Mouse (Mus musculus): Measurements from ENCODE around the gene Heatr6.
A peak's percentile ranks its signal among the peaks of the same experiment; 100 is the strongest.

The Heatr6 gene

DNA sequence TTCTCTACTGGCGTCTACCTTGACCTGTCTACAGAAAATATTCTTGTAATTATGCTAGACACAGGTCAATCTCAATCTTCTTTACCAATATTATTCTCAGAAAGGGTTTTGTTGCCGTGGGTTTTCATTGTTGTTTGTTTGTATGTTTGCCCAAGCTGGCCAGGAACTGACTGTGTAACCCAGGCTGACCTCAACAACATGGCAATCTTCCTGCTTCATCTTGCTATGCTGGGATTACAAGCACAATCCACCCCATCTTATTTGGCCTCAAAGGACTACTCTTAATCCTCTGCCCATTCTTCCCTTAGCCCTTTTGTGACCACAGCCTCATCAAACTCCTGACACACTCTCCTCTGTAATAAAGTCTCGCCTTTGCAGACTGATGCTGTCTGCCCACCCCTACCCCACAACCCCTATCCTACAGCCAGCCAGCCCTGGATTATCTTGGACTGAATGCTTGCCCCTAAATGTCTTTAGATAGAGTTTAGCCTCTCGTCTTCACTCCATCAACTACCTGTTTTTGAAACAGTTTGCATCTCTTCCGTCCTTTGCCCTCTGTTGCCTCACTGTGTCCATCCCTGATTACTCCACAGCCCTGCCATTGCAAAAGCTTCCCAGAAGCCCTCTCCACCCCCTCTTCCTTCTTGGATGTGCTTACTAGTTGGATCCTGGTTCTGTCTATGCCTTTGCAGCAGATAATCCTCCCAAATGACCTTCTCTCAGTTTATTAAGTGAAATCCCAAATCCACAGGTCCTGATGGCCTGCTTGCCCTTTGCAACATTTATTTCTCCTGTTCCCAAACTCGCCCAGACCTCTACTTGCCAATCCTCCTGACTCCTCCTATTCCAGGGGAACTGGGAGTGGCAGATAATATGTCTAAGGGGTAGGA is 5.9 kb upstream of the Heatr6 start:
- DNase-seq (ENCODE audit: low read depth): no peak

DNA sequence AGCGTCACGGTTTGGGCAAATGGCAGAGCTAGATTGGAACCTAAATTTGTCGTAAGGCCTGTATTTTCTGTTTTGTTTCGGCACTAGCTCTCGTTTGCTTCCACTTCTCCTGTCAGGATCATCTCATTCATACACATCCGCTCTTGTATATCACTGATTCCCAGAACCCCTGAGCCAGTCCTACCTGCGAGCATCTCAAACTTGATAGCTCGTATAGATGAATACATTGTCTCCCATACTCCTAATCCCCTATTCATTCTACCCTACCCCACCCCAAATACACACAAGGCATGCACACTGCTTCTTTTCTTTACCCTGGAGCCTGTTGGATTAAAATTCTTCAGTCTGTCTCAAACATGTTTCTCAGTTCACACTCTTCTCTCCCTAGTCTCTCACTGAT is 731 bp downstream of the Heatr6 start:
- no peak for DNase-seq (ENCODE audit: low read depth)

- DNase-seq (ENCODE audit: low read depth): no peak
Measured at GRCm38 (mm10) chr11:83767306-83767705, 13.8 kb downstream of the Heatr6 start.

DNA sequence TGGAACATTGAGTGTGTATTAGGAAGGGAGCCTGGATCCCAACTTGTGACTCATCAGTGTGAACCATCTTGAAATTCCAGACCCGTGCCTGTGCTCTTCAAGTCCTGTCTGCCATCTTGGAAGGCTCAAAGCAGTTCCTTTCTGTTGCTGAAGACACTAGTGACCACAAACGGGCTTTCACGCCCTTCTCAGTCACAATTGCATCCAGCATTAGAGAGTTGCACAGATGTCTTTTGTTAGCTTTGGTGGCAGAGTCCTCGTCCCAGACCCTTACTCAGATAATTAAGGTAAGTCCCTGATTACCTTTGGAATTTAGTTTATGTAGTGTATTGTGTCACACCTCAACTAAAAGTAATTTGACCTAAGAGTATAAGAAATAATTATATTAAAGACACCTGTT is 15.5 kb downstream of the Heatr6 start:
- no peak for DNase-seq (ENCODE audit: low read depth)

DNA sequence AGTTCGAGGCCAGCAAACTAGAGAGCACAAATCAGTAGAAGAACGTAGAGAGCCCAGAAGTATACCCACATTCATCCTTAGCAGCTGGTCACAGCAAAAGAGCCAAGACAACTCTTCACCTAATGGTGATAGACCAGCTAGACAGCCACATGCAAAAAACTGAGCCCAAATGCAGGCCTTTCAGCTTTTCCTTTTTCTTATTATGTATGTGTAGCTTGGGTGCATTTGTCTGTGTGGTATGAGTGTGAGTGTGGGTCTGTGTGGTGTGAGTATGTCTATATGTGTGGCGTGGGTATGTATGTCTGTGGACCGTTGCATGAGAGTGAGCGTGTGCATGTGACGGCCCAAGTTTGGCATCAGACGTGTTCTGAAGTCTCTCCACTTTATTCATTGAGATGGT is 17.5 kb downstream of the Heatr6 start:
- DNase-seq (ENCODE audit: low read depth): no peak

GRCm38 (mm10) chr11:83772341-83772740 is 18.8 kb downstream of the Heatr6 start:
- no peak for DNase-seq (ENCODE audit: low read depth)

- no peak for DNase-seq (ENCODE audit: low read depth)
Measured at GRCm38 (mm10) chr11:83773691-83774090, 20.2 kb downstream of the Heatr6 start.

GRCm38 (mm10) chr11:83774324-83774723 is 20.8 kb downstream of the Heatr6 start:
- no peak for DNase-seq (ENCODE audit: low read depth)

- no peak for DNase-seq (ENCODE audit: low read depth)
Measured at GRCm38 (mm10) chr11:83776798-83777197, 23.3 kb downstream of the Heatr6 start.

- DNase-seq (ENCODE audit: low read depth): no peak
Measured at GRCm38 (mm10) chr11:83783931-83784600, 30.6 kb downstream of the Heatr6 start.

DNA sequence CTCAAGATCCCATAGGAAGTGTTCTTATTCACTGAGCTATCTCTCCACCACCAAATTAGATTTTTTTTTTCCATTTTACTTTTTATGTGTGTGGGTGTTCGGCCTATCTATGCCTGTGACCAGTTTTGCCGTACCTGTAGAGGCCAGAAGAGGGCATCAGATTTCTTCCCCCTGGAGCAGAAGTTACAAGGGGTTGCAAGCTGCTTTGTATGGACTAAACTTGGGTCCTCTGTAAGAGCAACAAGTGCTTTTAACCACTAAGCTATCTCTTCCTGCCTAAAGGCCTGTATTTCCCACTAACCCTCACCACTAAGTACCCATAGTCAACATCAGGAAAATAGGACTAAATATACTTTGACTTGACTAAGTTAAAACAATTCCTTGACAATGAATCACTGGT is 31.2 kb downstream of the Heatr6 start:
- DNase-seq (ENCODE audit: low read depth): no peak

DNA sequence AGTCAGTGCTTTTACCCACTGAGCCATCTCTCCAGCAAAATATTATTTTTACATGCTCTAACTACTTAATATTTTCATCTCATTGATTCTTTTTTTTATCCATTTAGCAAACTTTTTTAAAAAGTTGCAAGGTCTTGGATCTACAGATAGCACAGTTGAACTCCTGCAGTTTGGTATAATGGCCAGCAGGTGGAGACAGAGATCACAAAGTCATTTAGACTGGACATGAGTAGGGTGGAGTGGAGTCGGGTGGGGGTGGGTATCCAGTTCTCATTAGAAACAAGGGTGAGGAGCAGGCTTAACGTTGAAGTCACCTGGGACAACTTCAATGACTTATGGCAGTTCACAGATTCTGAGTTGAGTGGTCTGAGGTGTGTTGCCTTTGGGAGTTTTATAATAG is 31.9 kb downstream of the Heatr6 start:
- DNase-seq (ENCODE audit: low read depth): peak; percentile 53

- no peak for DNase-seq (ENCODE audit: low read depth)
Measured at GRCm38 (mm10) chr11:83786835-83787234, 33.3 kb downstream of the Heatr6 start.

- DNase-seq (ENCODE audit: low read depth): no peak
Measured at GRCm38 (mm10) chr11:83787401-83788021, 34.0 kb downstream of the Heatr6 start.

GRCm38 (mm10) chr11:83788331-83788730 is 34.8 kb downstream of the Heatr6 start:
- DNase-seq (ENCODE audit: low read depth): no peak

GRCm38 (mm10) chr11:83789259-83789658 is 35.8 kb downstream of the Heatr6 start:
- DNase-seq (ENCODE audit: low read depth): no peak

- no peak for DNase-seq (ENCODE audit: low read depth)
Measured at GRCm38 (mm10) chr11:83791133-83791532, 37.6 kb downstream of the Heatr6 start.

DNA sequence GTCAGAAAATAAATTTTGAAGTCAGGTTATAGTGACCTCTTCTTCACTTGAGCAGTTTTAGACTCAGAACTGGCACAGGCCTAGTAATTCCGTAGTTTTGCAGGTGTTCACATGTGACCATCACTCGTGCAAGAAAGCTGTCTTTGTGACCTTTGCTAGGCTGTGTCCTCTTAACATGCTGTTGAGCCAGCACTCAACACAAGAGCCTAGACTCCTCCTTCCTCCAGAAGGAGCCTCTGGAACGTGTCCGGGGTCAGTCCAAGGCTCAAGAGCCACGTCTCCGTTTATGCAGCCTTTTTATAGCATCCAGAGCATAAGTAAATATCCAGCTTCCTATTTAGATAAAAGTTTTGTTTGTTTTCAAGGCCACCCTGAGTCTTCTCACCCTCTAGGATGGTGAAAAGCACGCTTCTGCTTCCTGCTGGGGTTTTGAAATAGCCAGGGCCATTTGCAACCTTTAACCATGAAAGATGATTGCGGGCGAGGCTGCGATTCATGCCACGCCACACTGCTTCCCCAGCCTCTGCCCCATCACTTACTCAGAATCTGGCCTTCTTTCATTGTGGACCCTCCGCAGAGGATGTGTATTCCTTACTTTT is 38.9 kb downstream of the Heatr6 start:
- DNase-seq (ENCODE audit: low read depth): no peak

GRCm38 (mm10) chr11:83793264-83793663 is 39.8 kb downstream of the Heatr6 start:
- no peak for DNase-seq (ENCODE audit: low read depth)

DNA sequence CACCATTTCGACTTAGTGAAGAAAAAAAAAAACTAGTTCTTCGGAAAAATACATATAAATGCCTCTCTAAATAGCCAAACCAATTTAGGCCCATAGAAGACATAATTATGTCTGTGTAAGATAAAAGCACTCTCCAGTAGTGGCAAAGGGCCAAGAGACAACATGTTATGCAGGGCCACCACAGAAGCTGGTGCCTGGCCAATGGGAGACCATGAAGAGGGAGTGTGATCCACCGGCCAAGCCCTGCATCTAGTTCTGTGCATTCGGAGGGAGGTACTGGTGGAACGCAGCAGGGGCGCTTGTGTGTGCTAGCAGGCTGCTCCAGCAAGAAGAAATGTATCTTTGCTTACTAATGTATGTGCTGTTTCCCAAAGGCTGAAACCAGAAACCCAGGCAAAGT is 42.6 kb downstream of the Heatr6 start:
- no peak for DNase-seq (ENCODE audit: low read depth)

- DNase-seq (ENCODE audit: low read depth): no peak
Measured at GRCm38 (mm10) chr11:83796980-83797608, 43.6 kb downstream of the Heatr6 start.

- DNase-seq (ENCODE audit: low read depth): no peak
Measured at GRCm38 (mm10) chr11:83799871-83800430, 46.5 kb downstream of the Heatr6 start.
